Mouse (Mus musculus): ENCODE results near the gene Rragc. TPM values are rescaled to one million over a fixed set of nuclear protein-coding genes. Genes with fewer than 3 reads are reported as not detected.
A peak's percentile ranks its signal among the peaks of the same experiment; 100 is the strongest.

Gene Rragc
- polyA plus RNA-seq, 1 experiment from 2014 or later: 54.0 TPM

GRCm38 (mm10) chr4:123956703-123957491, 39.7 kb downstream of the Rragc start:
- peak; percentile 76; the same call in 1 of the 2 replicates for ATAC-seq (replicated peaks; ENCODE audit: insufficient number of reproducible peaks, low FRiP score, low TSS enrichment, low read depth)
- Histone ChIP-seq H3K9me3 (replicated peaks; ENCODE audit: control insufficient read depth, low read length) (no peaks in the 10 kb centered on the region), H3K36me3 (replicated peaks; ENCODE audit: control insufficient read depth, insufficient read depth, low read depth, low read length) (no peaks in the 10 kb centered on the region), H3K4me2 (ENCODE audit: low read depth, low read length) (peak overlapping the region; percentile 30), H3K4me3 (ENCODE audit: low read depth, low read length) (0 out of 2 replicates have a peak overlapping the region, but pooled peaks have one; percentile 11), H3K4me1 (ENCODE audit: control insufficient read depth, insufficient read depth, low read length) (no peaks in the 10 kb centered on the region; the same call in 1 of the 2 replicates), H3K9ac (replicated peaks; ENCODE audit: low read length) (peak overlapping the region; percentile 18; the same call in 1 of the 2 replicates), H3K27ac (replicated peaks; ENCODE audit: low read depth, low read length) (no peak overlapping the region), H3K27me3 (ENCODE audit: control insufficient read depth, insufficient read depth, low read length) (peaks cover 5% of the 10 kb centered on the region)
- WGBS: 7% methylated on average over 31 of the region's 31 CpGs
- peak; percentile 89 for DNase-seq (ENCODE audit: low spot score)

GRCm38 (mm10) chr4:123957492-123957808, 40.2 kb downstream of the Rragc start:
- H3K27me3 ChIP-seq (ENCODE audit: control insufficient read depth, insufficient read depth, low read length): peaks cover 5% of the 10 kb centered on the region
- no peak for DNase-seq (ENCODE audit: low spot score)
- ATAC-seq (replicated peaks; ENCODE audit: insufficient number of reproducible peaks, low FRiP score, low TSS enrichment, low read depth): no peak
- H3K4me1 ChIP-seq (ENCODE audit: control insufficient read depth, insufficient read depth, low read length): no peaks in the 10 kb centered on the region; the same call in 1 of the 2 replicates
- H3K27ac ChIP-seq (replicated peaks; ENCODE audit: low read depth, low read length): no peak overlapping the region
- no peak overlapping the region for H3K4me3 ChIP-seq (ENCODE audit: low read depth, low read length)
- no peaks in the 10 kb centered on the region for H3K36me3 ChIP-seq (replicated peaks; ENCODE audit: control insufficient read depth, insufficient read depth, low read depth, low read length)
- no peak overlapping the region for H3K9ac ChIP-seq (replicated peaks; ENCODE audit: low read length)
- no peak overlapping the region for H3K4me2 ChIP-seq (ENCODE audit: low read depth, low read length)
- 48% methylated on average over 4 of the region's 4 CpGs for WGBS
- no peaks in the 10 kb centered on the region for H3K9me3 ChIP-seq (replicated peaks; ENCODE audit: control insufficient read depth, low read length)

DNA sequence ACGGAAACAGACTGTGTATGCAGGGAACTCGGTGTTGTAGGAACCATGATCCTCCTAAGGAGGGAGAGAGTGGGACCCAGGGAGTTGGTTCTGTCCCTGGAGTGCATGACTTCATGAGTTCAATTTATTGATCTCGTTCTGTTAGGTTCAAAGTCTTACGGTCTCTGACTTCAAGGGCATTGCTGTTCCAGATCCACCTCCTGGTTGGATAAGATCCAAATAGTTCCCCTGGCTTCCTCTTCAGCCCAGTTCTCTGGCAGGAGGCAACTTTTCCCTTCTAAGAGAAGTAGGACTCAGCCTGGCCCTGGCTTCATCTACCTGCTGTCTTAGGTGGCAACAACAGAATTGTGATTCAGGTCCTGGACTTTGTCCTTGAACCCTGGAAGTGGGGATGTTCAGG, 40.6 kb downstream of the Rragc start:
- no peak overlapping the region for H3K4me2 ChIP-seq (ENCODE audit: low read depth, low read length)
- DNase-seq (ENCODE audit: low spot score): no peak
- H3K9ac ChIP-seq (replicated peaks; ENCODE audit: low read length): no peak overlapping the region
- no peaks in the 10 kb centered on the region; the same call in 1 of the 2 replicates for H3K4me1 ChIP-seq (ENCODE audit: control insufficient read depth, insufficient read depth, low read length)
- H3K27ac ChIP-seq (replicated peaks; ENCODE audit: low read depth, low read length): no peak overlapping the region
- 71% methylated on average over 4 of the region's 4 CpGs for WGBS
- peaks cover 5% of the 10 kb centered on the region for H3K27me3 ChIP-seq (ENCODE audit: control insufficient read depth, insufficient read depth, low read length)
- no peak overlapping the region for H3K4me3 ChIP-seq (ENCODE audit: low read depth, low read length)
- ATAC-seq (replicated peaks; ENCODE audit: insufficient number of reproducible peaks, low FRiP score, low TSS enrichment, low read depth): no peak
- no peaks in the 10 kb centered on the region for H3K9me3 ChIP-seq (replicated peaks; ENCODE audit: control insufficient read depth, low read length)
- no peaks in the 10 kb centered on the region for H3K36me3 ChIP-seq (replicated peaks; ENCODE audit: control insufficient read depth, insufficient read depth, low read depth, low read length)

DNA sequence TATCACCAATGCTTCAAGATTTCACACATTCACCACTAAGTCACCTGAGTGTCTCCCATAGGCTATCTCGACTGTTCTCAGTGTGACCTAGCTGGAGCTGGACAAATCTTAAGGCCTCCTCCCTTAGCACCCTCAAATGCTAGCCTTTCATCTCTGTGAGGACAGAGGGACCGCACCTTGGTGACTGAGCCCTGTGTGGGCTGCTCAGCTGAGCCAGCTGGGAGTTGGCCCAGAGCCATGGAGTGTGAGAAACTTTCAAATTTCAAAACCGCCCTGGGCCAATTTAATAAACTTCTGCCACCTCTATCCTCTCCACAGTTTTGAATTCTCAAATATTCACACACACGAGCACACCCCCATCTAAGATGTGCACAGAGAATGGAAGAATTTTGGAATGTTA, 43.7 kb downstream of the Rragc start:
- H3K27me3 ChIP-seq (ENCODE audit: control insufficient read depth, insufficient read depth, low read length): peaks cover 5% of the 10 kb centered on the region
- H3K4me1 ChIP-seq (ENCODE audit: control insufficient read depth, insufficient read depth, low read length): no peaks in the 10 kb centered on the region; the same call in 1 of the 2 replicates
- H3K4me3 ChIP-seq (ENCODE audit: low read depth, low read length): no peak overlapping the region
- no peaks in the 10 kb centered on the region for H3K36me3 ChIP-seq (replicated peaks; ENCODE audit: control insufficient read depth, insufficient read depth, low read depth, low read length)
- ATAC-seq (replicated peaks; ENCODE audit: insufficient number of reproducible peaks, low FRiP score, low TSS enrichment, low read depth): no peak
- DNase-seq (ENCODE audit: low spot score): peak; percentile 6
- WGBS: 63% methylated on average over 4 of the region's 4 CpGs
- H3K9me3 ChIP-seq (replicated peaks; ENCODE audit: control insufficient read depth, low read length): no peaks in the 10 kb centered on the region
- H3K4me2 ChIP-seq (ENCODE audit: low read depth, low read length): no peak overlapping the region
- no peak overlapping the region for H3K9ac ChIP-seq (replicated peaks; ENCODE audit: low read length)
- H3K27ac ChIP-seq (replicated peaks; ENCODE audit: low read depth, low read length): no peak overlapping the region

- Histone ChIP-seq H3K36me3 (replicated peaks; ENCODE audit: control insufficient read depth, insufficient read depth, low read depth, low read length) (no peaks in the 10 kb centered on the region), H3K9ac (replicated peaks; ENCODE audit: low read length) (no peak overlapping the region), H3K4me2 (ENCODE audit: low read depth, low read length) (no peak overlapping the region), H3K4me3 (ENCODE audit: low read depth, low read length) (no peak overlapping the region), H3K4me1 (ENCODE audit: control insufficient read depth, insufficient read depth, low read length) (no peaks in the 10 kb centered on the region; the same call in 1 of the 2 replicates), H3K27ac (replicated peaks; ENCODE audit: low read depth, low read length) (no peak overlapping the region), H3K27me3 (ENCODE audit: control insufficient read depth, insufficient read depth, low read length) (peaks cover under 1% of the 10 kb centered on the region; the same call in 1 of the 2 replicates), H3K9me3 (replicated peaks; ENCODE audit: control insufficient read depth, low read length) (no peaks in the 10 kb centered on the region)
- DNase-seq (ENCODE audit: low spot score) (no peak), ATAC-seq (replicated peaks; ENCODE audit: insufficient number of reproducible peaks, low FRiP score, low TSS enrichment, low read depth) (no peak)
- 58% methylated on average over 9 of the region's 9 CpGs for WGBS
Observed at GRCm38 (mm10) chr4:123962721-123963120, 45.5 kb downstream of the Rragc start.

- no peak overlapping the region for H3K4me2 ChIP-seq (ENCODE audit: low read depth, low read length)
- no peaks in the 10 kb centered on the region for H3K4me1 ChIP-seq (ENCODE audit: control insufficient read depth, insufficient read depth, low read length)
- no peak for DNase-seq (ENCODE audit: low spot score)
- 80% methylated on average over 8 of the region's 8 CpGs for WGBS
- no peak for ATAC-seq (replicated peaks; ENCODE audit: insufficient number of reproducible peaks, low FRiP score, low TSS enrichment, low read depth)
- H3K9me3 ChIP-seq (replicated peaks; ENCODE audit: control insufficient read depth, low read length): no peaks in the 10 kb centered on the region
- H3K36me3 ChIP-seq (replicated peaks; ENCODE audit: control insufficient read depth, insufficient read depth, low read depth, low read length): no peaks in the 10 kb centered on the region
- no peaks in the 10 kb centered on the region for H3K27me3 ChIP-seq (ENCODE audit: control insufficient read depth, insufficient read depth, low read length)
- no peak overlapping the region for H3K9ac ChIP-seq (replicated peaks; ENCODE audit: low read length)
- no peak overlapping the region for H3K4me3 ChIP-seq (ENCODE audit: low read depth, low read length)
- no peak overlapping the region for H3K27ac ChIP-seq (replicated peaks; ENCODE audit: low read depth, low read length)
Observed at GRCm38 (mm10) chr4:123968663-123969321, 51.5 kb downstream of the Rragc start.

DNA sequence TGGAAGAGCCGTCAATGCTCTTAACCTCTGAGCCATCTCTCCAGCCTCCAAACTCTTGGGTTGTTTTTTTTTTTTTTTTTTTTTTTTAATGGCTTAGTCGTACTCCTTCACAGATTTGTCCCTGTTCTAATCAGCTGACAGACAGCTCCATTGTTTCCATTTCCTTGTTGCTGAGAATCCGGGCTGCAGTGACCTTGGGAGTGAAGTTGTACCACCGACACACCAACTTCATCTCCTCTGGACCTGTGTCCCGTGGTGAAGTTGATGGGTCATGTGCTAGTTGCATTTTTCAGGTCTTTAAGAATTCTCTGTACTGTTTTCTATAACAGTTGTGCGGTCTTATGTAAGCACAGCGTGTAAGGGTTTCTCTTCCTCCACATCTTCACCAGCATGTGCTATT, 52.2 kb downstream of the Rragc start:
- DNase-seq (ENCODE audit: low spot score) (no peak), ATAC-seq (replicated peaks; ENCODE audit: insufficient number of reproducible peaks, low FRiP score, low TSS enrichment, low read depth) (no peak)
- no peaks in the 10 kb centered on the region for H3K27me3 ChIP-seq (ENCODE audit: control insufficient read depth, insufficient read depth, low read length)
- no peak overlapping the region for H3K4me2 ChIP-seq (ENCODE audit: low read depth, low read length)
- H3K9me3 ChIP-seq (replicated peaks; ENCODE audit: control insufficient read depth, low read length): no peaks in the 10 kb centered on the region
- no peaks in the 10 kb centered on the region for H3K36me3 ChIP-seq (replicated peaks; ENCODE audit: control insufficient read depth, insufficient read depth, low read depth, low read length)
- no peak overlapping the region for H3K27ac ChIP-seq (replicated peaks; ENCODE audit: low read depth, low read length)
- no peak overlapping the region for H3K9ac ChIP-seq (replicated peaks; ENCODE audit: low read length)
- H3K4me3 ChIP-seq (ENCODE audit: low read depth, low read length): no peak overlapping the region
- 76% methylated on average over 7 of the region's 7 CpGs for WGBS
- H3K4me1 ChIP-seq (ENCODE audit: control insufficient read depth, insufficient read depth, low read length): no peaks in the 10 kb centered on the region

GRCm38 (mm10) chr4:123971059-123971458, 53.8 kb downstream of the Rragc start:
- Histone ChIP-seq H3K4me2 (ENCODE audit: low read depth, low read length) (no peak overlapping the region), H3K9ac (replicated peaks; ENCODE audit: low read length) (no peak overlapping the region), H3K27ac (replicated peaks; ENCODE audit: low read depth, low read length) (no peak overlapping the region), H3K9me3 (replicated peaks; ENCODE audit: control insufficient read depth, low read length) (no peaks in the 10 kb centered on the region), H3K4me3 (ENCODE audit: low read depth, low read length) (no peak overlapping the region), H3K36me3 (replicated peaks; ENCODE audit: control insufficient read depth, insufficient read depth, low read depth, low read length) (no peaks in the 10 kb centered on the region), H3K27me3 (ENCODE audit: control insufficient read depth, insufficient read depth, low read length) (no peaks in the 10 kb centered on the region), H3K4me1 (ENCODE audit: control insufficient read depth, insufficient read depth, low read length) (no peaks in the 10 kb centered on the region)
- 81% methylated on average over 4 of the region's 4 CpGs for WGBS
- ATAC-seq (replicated peaks; ENCODE audit: insufficient number of reproducible peaks, low FRiP score, low TSS enrichment, low read depth): no peak
- DNase-seq (ENCODE audit: low spot score): peak; percentile 25
